ENCODE assay signal across 9 mouse cellular contexts in genomic region chr4:129985161-129985670, GRCm38 (mm10). TPM values are rescaled to one million over a fixed set of nuclear protein-coding genes. Genes with fewer than 3 reads are reported as not detected.
DNase-seq lines count a peak whose midpoint lies in the region; ATAC-seq and TF ChIP-seq lines count a peak whose summit lies in the region.
"Had no signal": no experiment of that assay in that cellular context is flagged by ENCODE, and none has a peak within 500 bp of the region (broad histone marks: within the 10 kb centered on the region; RNA-seq: fewer than 3 reads in every experiment).

No protein-coding gene starts in this region.

- H3K4me1 ChIP-seq in cerebellum, adult 2 months (ENCODE audit: control insufficient read depth, insufficient read depth, low read length), result peaks cover 34% of the 10 kb centered on the region
- H3K4me1 ChIP-seq in megakaryocyte, embryonic 14.5 days, result peaks cover 46% of the 10 kb centered on the region
- H3K4me1 ChIP-seq in intestine, embryonic 14.5 days (replicated peaks; ENCODE audit: control insufficient read depth, insufficient read depth, low read length), result peaks cover 21% of the 10 kb centered on the region
- H3K4me1 ChIP-seq in neural tube, embryonic 11.5 days (ENCODE audit: control insufficient read depth, insufficient read depth, low read length), result peaks cover 33% of the 10 kb centered on the region

- H3K27me3 ChIP-seq in cerebellum, adult 2 months (ENCODE audit: control insufficient read depth, insufficient read depth, low read length), result no peaks in the 10 kb centered on the region
- peaks cover 98% of the 10 kb centered on the region for H3K27me3 ChIP-seq in megakaryocyte, embryonic 14.5 days (replicated peaks)
- H3K27me3 ChIP-seq in intestine, embryonic 14.5 days (replicated peaks; ENCODE audit: control insufficient read depth, insufficient read depth, low read length), result peaks cover 59% of the 10 kb centered on the region
- peaks cover 51% of the 10 kb centered on the region for H3K27me3 ChIP-seq in neural tube, embryonic 11.5 days (ENCODE audit: control insufficient read depth, insufficient read depth, low read length)

- no peak for ATAC-seq in megakaryocyte, adult 5-6 weeks (ENCODE audit: poor library complexity, severe bottlenecking)
- ATAC-seq in intestine, embryonic 14.5 days (replicated peaks; ENCODE audit: low FRiP score, low TSS enrichment, low read depth), result no peak
- ATAC-seq in neural tube, embryonic 11.5 days (ENCODE audit: insufficient read depth, low FRiP score, low TSS enrichment), result no peak; the same call in 1 of the 2 replicates
- no peak for ATAC-seq in erythroid progenitor cell, adult 5-6 weeks (replicated peaks; ENCODE audit: low FRiP score, poor library complexity, severe bottlenecking)

- 0 out of 2 replicates have a peak, but pooled peaks cover 6% of the 10 kb centered on the region for H3K9me3 ChIP-seq in megakaryocyte, embryonic 14.5 days
- H3K9me3 ChIP-seq in intestine, embryonic 14.5 days (ENCODE audit: control insufficient read depth, low read length), result no peaks in the 10 kb centered on the region
- H3K9me3 ChIP-seq in neural tube, embryonic 11.5 days (ENCODE audit: control insufficient read depth, low read length), result no peaks in the 10 kb centered on the region

- peak overlapping the region; percentile 60 for H3K9ac ChIP-seq in intestine, embryonic 14.5 days (ENCODE audit: low read length)
- peak overlapping the region; percentile 69 for H3K9ac ChIP-seq in neural tube, embryonic 11.5 days (ENCODE audit: low read length)

- TF ChIP-seq CTCF in cerebellum, adult 2 months (IDR thresholded peaks at IDR 0.05; ENCODE audit: borderline replicate concordance, insufficient read depth, low read depth, low read length), result no peak

- peak overlapping the region; percentile 61; the same call in 1 of the 2 replicates for H3K27ac ChIP-seq in cerebellum, adult 2 months (ENCODE audit: insufficient read depth, low read length)
- no peak overlapping the region for H3K27ac ChIP-seq in intestine, embryonic 14.5 days (ENCODE audit: low read depth)
- H3K27ac ChIP-seq in neural tube, embryonic 11.5 days (ENCODE audit: low read depth, low read length), result 0 out of 2 replicates have a peak overlapping the region, but pooled peaks have one; percentile 23

- H3K4me2 ChIP-seq in intestine, embryonic 14.5 days (ENCODE audit: low read length), result peak overlapping the region; percentile 91
- peak overlapping the region; percentile 98 for H3K4me2 ChIP-seq in neural tube, embryonic 11.5 days (ENCODE audit: low read depth)

- peak in 1 of 2 experiments; percentile 62 for DNase-seq in cerebellum, adult 2 months
- DNase-seq in cerebellum, postnatal 4 days (ENCODE audit: low spot score in 2 of 2), result no peak
- DNase-seq in intestine, embryonic 14.5 days (ENCODE audit: low spot score), result peak; percentile 66
- DNase-seq in neural tube, embryonic 11.5 days (ENCODE audit: low spot score), result peak; percentile 39
- no peak for DNase-seq in layer of hippocampus, adult 11-12 months (ENCODE audit: low spot score)

- TF ChIP-seq POLR2A in cerebellum, adult 2 months (IDR thresholded peaks at IDR 0.05; ENCODE audit: borderline replicate concordance, insufficient read depth, low read length), result no peak

- no peaks in the 10 kb centered on the region for H3K36me3 ChIP-seq in megakaryocyte, embryonic 14.5 days (replicated peaks; ENCODE audit: low read length)
- H3K36me3 ChIP-seq in intestine, embryonic 14.5 days (ENCODE audit: control insufficient read depth, insufficient read depth, low read length), result no peaks in the 10 kb centered on the region
- no peaks in the 10 kb centered on the region for H3K36me3 ChIP-seq in neural tube, embryonic 11.5 days (ENCODE audit: control insufficient read depth, insufficient read depth, low read length)

- WGBS in cerebellum, adult 2 months, result 3% methylated on average over 48 of the region's 48 CpGs
- 1% methylated on average over 36 of the region's 48 CpGs for WGBS in intestine, embryonic 14.5 days
- under 1% methylated on average over 38 of the region's 48 CpGs for WGBS in neural tube, embryonic 11.5 days

- H3K4me3 ChIP-seq in cerebellum, adult 2 months (replicated peaks; ENCODE audit: insufficient read depth, low read depth, low read length), result peak overlapping the region; percentile 74
- peak overlapping the region; percentile 79 for H3K4me3 ChIP-seq in megakaryocyte, embryonic 14.5 days (replicated peaks)
- H3K4me3 ChIP-seq in intestine, embryonic 14.5 days (ENCODE audit: low read depth, low read length), result peak overlapping the region; percentile 60
- H3K4me3 ChIP-seq in neural tube, embryonic 11.5 days (ENCODE audit: low read depth, low read length), result peak overlapping the region; percentile 72
- H3K4me3 ChIP-seq: erythroblast, embryonic 14.5 days had no signal

RNA-seq across cellular contexts. Expression of gene Adgrb2, which starts 0.5 kb away (rescaled TPM):
- 116 and 130 TPM in 2 replicates for polyA plus RNA-seq in cerebellum, adult 2 months (2012; rRNA removed)
- polyA plus RNA-seq in megakaryocyte, embryonic 14.5 days (2012; ENCODE audit: insufficient read depth, low replicate concordance), result 2.6 and 11.0 TPM in 2 replicates
- total RNA-seq in megakaryocyte, adult 5-6 weeks (2015), result not detected in 2 replicates
- 0.04 and 1.9 TPM in 2 replicates for total RNA-seq in megakaryocyte, adult 5-6 weeks (2017)
- 2.7 and 2.9 TPM in 2 replicates for polyA plus RNA-seq in intestine, embryonic 14.5 days (2014; fragmentation: Nextera tagmentation; extraction: Ambion mirVana)
- polyA plus RNA-seq in neural tube, embryonic 11.5 days (2014; fragmentation: Nextera tagmentation; extraction: Ambion mirVana), result 2.5 and 2.8 TPM in 2 replicates
- total RNA-seq in erythroid progenitor cell, adult 5-6 weeks (2015; ENCODE audit: low replicate concordance), result not detected in 2 replicates
- total RNA-seq in erythroid progenitor cell, adult 5-6 weeks (2017; ENCODE audit: low replicate concordance), result not detected in 2 replicates
- polyA plus RNA-seq: erythroblast, embryonic 14.5 days had no signal

RNA-seq across cellular contexts. Expression of gene Spocd1, which starts 56.2 kb away (rescaled TPM):
- 0.27 and 0.29 TPM in 2 replicates for polyA plus RNA-seq in cerebellum, adult 2 months (2012; rRNA removed)
- 0.43 TPM in 1 of 2 replicates, not detected in the other for polyA plus RNA-seq in megakaryocyte, embryonic 14.5 days (2012; ENCODE audit: insufficient read depth, low replicate concordance)
- 0.18 and 0.36 TPM in 2 replicates for total RNA-seq in megakaryocyte, adult 5-6 weeks (2015)
- 0.08 and 0.44 TPM in 2 replicates for total RNA-seq in megakaryocyte, adult 5-6 weeks (2017)
- 0.15 TPM in 1 of 2 replicates, not detected in the other for polyA plus RNA-seq in intestine, embryonic 14.5 days (2014; fragmentation: Nextera tagmentation; extraction: Ambion mirVana)
- polyA plus RNA-seq in neural tube, embryonic 11.5 days (2014; fragmentation: Nextera tagmentation; extraction: Ambion mirVana), result not detected in 2 replicates
- 0.36 TPM in 1 of 2 replicates, not detected in the other for total RNA-seq in erythroid progenitor cell, adult 5-6 weeks (2015; ENCODE audit: low replicate concordance)
- not detected in 2 replicates for total RNA-seq in erythroid progenitor cell, adult 5-6 weeks (2017; ENCODE audit: low replicate concordance)
- polyA plus RNA-seq: erythroblast, embryonic 14.5 days had no signal

Comparison
In these comparisons a context has a peak if more than half of its experiments do, and no peak if none do; other contexts are left out.
1. DNase-seq: peak in intestine, embryonic 14.5 days (single experiment) and neural tube, embryonic 11.5 days (single experiment); none in cerebellum, postnatal 4 days (0 of 2) and layer of hippocampus, adult 11-12 months (single experiment).
2. Peak in every context shown above with its lines, with median percentiles within 50 percentile points of each other: H3K4me3 ChIP-seq.